Mouse (Mus musculus) bone marrow macrophage, adult 2 months (primary cell): ENCODE data around the gene Mfsd4b4.

Source experiments
- CTCF ChIP-seq: IDR thresholded peaks from 2 replicates; pipeline ENCODE4 v1.5.1; 2012; ENCODE audit warnings: low read depth, mild to moderate bottlenecking, low read length, moderate library complexity
- POLR2A ChIP-seq: IDR thresholded peaks from 2 replicates; pipeline ENCODE4 v1.6.1; 2012; ENCODE audit warnings: mild to moderate bottlenecking, low read depth, low read length, borderline replicate concordance

- TF ChIP-seq POLR2A (no peak), CTCF (no peak)
Observed at GRCm38 (mm10) chr10:39893702-39894697, 5.0 kb downstream of the Mfsd4b4 start.
